Mouse (Mus musculus) heart, postnatal 0 days (tissue): Measurements from ENCODE around the gene Vegfa. TPM values are rescaled to one million over a fixed set of nuclear protein-coding genes. Genes with fewer than 3 reads are reported as not detected.
A peak's percentile ranks its signal among the peaks of the same experiment; 100 is the strongest.

Source experiments
- ATAC-seq: fragments of 200-750 bp; cut with Nextera tagmentation; 2 replicates; pipeline ENCODE4 v1.8.0; 2017; ENCODE audit warnings: low read depth, moderate number of reproducible peaks, moderate library complexity; ENCODE audit not compliant: insufficient read depth
- DNase-seq: peaks from one replicate; pipeline ENCODE4 v3.0.0-alpha.2; 2016; ENCODE audit warnings: low spot score
- H3K27ac ChIP-seq: fragments of 300-500 bp; sonication (generic); 2 replicates; pipeline ENCODE4 v1.5.1; 2014; ENCODE audit warnings: low read depth, mild to moderate bottlenecking
- H3K27me3 ChIP-seq: fragments of 300-500 bp; sonication (generic); 2 replicates; pipeline ENCODE4 v1.6.1; 2014; ENCODE audit warnings: low read length, mixed read lengths; ENCODE audit not compliant: control insufficient read depth, insufficient read depth
- H3K36me3 ChIP-seq: fragments of 300-500 bp; sonication (generic); replicated peaks from 2 replicates; pipeline ENCODE4 v1.6.1; 2014; ENCODE audit warnings: low read length, mixed read lengths; ENCODE audit not compliant: control insufficient read depth, insufficient read depth
- H3K4me1 ChIP-seq: fragments of 300-500 bp; sonication (generic); 2 replicates; pipeline ENCODE4 v1.6.1; 2014; ENCODE audit warnings: antibody characterized with exemption; ENCODE audit not compliant: control insufficient read depth, insufficient read depth
- H3K4me2 ChIP-seq: fragments of 300-500 bp; sonication (generic); 2 replicates; pipeline ENCODE4 v1.6.1; 2014; ENCODE audit warnings: low read depth, mild to moderate bottlenecking, low read length, moderate library complexity
- H3K4me3 ChIP-seq: fragments of 300-500 bp; sonication (generic); 2 replicates; pipeline ENCODE4 v1.5.1; 2014; ENCODE audit warnings: low read depth, low read length
- H3K9ac ChIP-seq: fragments of 300-500 bp; sonication (generic); replicated peaks from 2 replicates; pipeline ENCODE4 v1.6.1; 2014; ENCODE audit warnings: low read depth, low read length, mixed read lengths
- H3K9me3 ChIP-seq: fragments of 300-500 bp; sonication (generic); replicated peaks from 2 replicates; pipeline ENCODE4 v1.6.1; 2016; ENCODE audit warnings: low read length; ENCODE audit not compliant: control insufficient read depth
- CTCF ChIP-seq: IDR thresholded peaks from 2 replicates; pipeline ENCODE4 v1.5.1; 2016; ENCODE audit warnings: antibody characterized with exemption, control low read depth, low read depth
- EP300 ChIP-seq: IDR thresholded peaks from 2 replicates; pipeline ENCODE4 v1.6.1; 2016; ENCODE audit warnings: antibody characterized with exemption, low read depth
- WGBS: fragments of 180-500 bp; shearing (Covaris S2); extraction: QIAGEN DNeasy Blood & Tissue Kit; methylation state at CpG from one replicate; pipeline ENCODE4 v1.1.7; 2014; 5-methylcytosine and 5-hydroxymethylcytosine counted together
- polyA plus RNA-seq: library from polyadenylated mRNA; unstranded; fragments of >200 nt; fragmentation: Nextera tagmentation; extraction: Ambion mirVana; gene quantifications from 2 replicates; pipeline ENCODE4 v1.2.1, GENCODE M21; 2015
- total RNA-seq: library from RNA; depleted of rRNA; stranded (reverse); fragments of >200 nt; gene quantifications from 2 replicates; pipeline ENCODE4 v1.2.3, GENCODE M21; 2014; ENCODE audit warnings: low replicate concordance; rRNA removed

The Vegfa gene
- 122 and 224 TPM in 2 replicates for total RNA-seq
- polyA plus RNA-seq: 5.0 and 5.2 TPM in 2 replicates

- DNase-seq (peak; percentile 91), ATAC-seq (peak; percentile 72)
- Histone ChIP-seq H3K27ac (peak within 1 kb of the TSS; percentile 99), H3K9ac (peak within 1 kb of the TSS; percentile 97), H3K36me3 (no peaks in the 10 kb centered on the region), H3K4me3 (peak within 1 kb of the TSS; percentile 88), H3K9me3 (no peaks in the 10 kb centered on the region), H3K27me3 (no peaks in the 10 kb centered on the region), H3K4me1 (peaks cover 27% of the 10 kb centered on the region), H3K4me2 (peak within 1 kb of the TSS; percentile 87)
- WGBS: under 1% methylated on average over 40 of the region's 40 CpGs
- TF ChIP-seq EP300 (no peak), CTCF (peak; percentile 99)
Observed at GRCm38 (mm10) chr17:46032257-46032991, at the start of gene Vegfa. TSS of gene Vegfa (minus strand) at chr17:46032369.

DNA sequence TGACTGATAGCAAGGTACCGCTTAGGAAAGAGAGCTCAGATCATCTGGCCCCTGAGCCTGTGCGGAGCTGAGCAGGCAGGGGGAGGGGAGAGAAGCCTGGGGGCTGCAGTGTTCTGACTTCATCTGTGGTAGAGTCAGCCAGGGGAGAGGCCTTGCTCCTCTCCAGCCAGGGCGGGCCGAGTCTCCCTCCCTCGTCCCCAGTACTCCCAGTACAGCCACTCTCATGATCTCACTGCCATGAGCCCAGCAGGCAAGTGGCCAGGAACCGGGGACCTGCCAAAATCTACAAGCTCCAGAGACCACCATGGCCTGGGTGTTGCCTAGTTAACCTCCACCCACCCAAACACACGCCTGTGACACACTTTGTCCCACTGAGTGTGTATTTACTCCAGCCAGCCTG is 49.5 kb upstream of the Vegfa start:
- Histone ChIP-seq H3K4me2 (no peak overlapping the region), H3K9me3 (no peaks in the 10 kb centered on the region), H3K4me3 (no peak overlapping the region), H3K4me1 (peaks cover 13% of the 10 kb centered on the region), H3K36me3 (no peaks in the 10 kb centered on the region), H3K9ac (no peak overlapping the region), H3K27me3 (no peaks in the 10 kb centered on the region), H3K27ac (peak overlapping the region; percentile 30; the same call in 1 of the 2 replicates)
- WGBS: 52% methylated on average over 7 of the region's 7 CpGs
- DNase-seq (no peak), ATAC-seq (peak; percentile 45; the same call in 1 of the 2 replicates)
- no peak for TF ChIP-seq EP300
- no peak for TF ChIP-seq CTCF

DNA sequence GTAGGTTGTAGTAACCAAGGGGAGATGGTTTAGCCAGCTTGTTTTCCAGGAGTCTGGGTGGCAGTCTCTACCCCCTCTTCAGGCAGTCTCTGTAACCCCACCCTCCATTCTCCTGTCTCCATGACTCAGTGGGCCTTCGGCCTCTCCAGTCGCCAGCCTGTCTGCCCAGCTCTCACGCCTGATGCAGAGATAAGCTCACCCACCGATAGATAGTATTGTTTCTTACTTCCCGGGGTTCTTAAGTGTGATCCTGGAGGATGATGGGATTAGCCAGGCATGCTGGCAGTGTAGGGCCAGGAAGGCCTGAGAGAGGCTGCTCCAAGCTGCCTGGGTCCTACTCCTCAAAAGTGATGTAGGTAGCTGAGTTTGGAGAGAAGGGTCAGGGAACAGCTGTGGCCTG is 48.9 kb upstream of the Vegfa start:
- Histone ChIP-seq H3K4me1 (peaks cover 13% of the 10 kb centered on the region), H3K4me3 (no peak overlapping the region), H3K36me3 (no peaks in the 10 kb centered on the region), H3K27ac (no peak overlapping the region), H3K4me2 (no peak overlapping the region), H3K9me3 (no peaks in the 10 kb centered on the region), H3K9ac (no peak overlapping the region), H3K27me3 (no peaks in the 10 kb centered on the region)
- TF ChIP-seq CTCF (no peak), EP300 (no peak)
- DNase-seq (no peak), ATAC-seq (0 out of 2 replicates have a peak, but pooled peaks have one; percentile 3)
- WGBS: 39% methylated on average over 5 of the region's 5 CpGs

GRCm38 (mm10) chr17:46080388-46080787 is 48.2 kb upstream of the Vegfa start:
- Histone ChIP-seq H3K4me2 (no peak overlapping the region), H3K4me3 (no peak overlapping the region), H3K27me3 (no peaks in the 10 kb centered on the region), H3K9ac (no peak overlapping the region), H3K36me3 (no peaks in the 10 kb centered on the region), H3K4me1 (peaks cover 13% of the 10 kb centered on the region), H3K27ac (no peak overlapping the region), H3K9me3 (no peaks in the 10 kb centered on the region)
- no peak for TF ChIP-seq CTCF
- ATAC-seq (no peak), DNase-seq (no peak)
- 58% methylated on average over 7 of the region's 7 CpGs for WGBS

- no peak for DNase-seq
- H3K4me1 ChIP-seq: peaks cover 17% of the 10 kb centered on the region
- ATAC-seq: no peak
- 68% methylated on average over 2 of the region's 2 CpGs for WGBS
- H3K27ac ChIP-seq: no peak overlapping the region
- H3K9me3 ChIP-seq: no peaks in the 10 kb centered on the region
- H3K9ac ChIP-seq: no peak overlapping the region
- H3K36me3 ChIP-seq: no peaks in the 10 kb centered on the region
- no peaks in the 10 kb centered on the region for H3K27me3 ChIP-seq
- TF ChIP-seq CTCF (no peak), EP300 (no peak)
- H3K4me3 ChIP-seq: no peak overlapping the region
- H3K4me2 ChIP-seq: no peak overlapping the region
Observed at GRCm38 (mm10) chr17:46079037-46079436, 46.9 kb upstream of the Vegfa start.
